Mouse (Mus musculus) adrenal gland, adult 8-10 months (tissue): ENCODE results near the gene Zw10. TPM values are rescaled to one million over a fixed set of nuclear protein-coding genes. Genes with fewer than 3 reads are reported as not detected.

Source experiments
- total RNA-seq, 4 experiments: library from RNA; stranded (reverse); gene quantifications; 2 replicates each; pipeline ENCODE4 v1.2.4; 2022

Gene Zw10
- total RNA-seq, 4 experiments from 2014 or later, result 14.6 to 22.2 (median 19.4) TPM

Other genes starting within 250 kb of the Zw10 start
- gene Zbtb16, start 219.4 kb upstream of the Zw10 start, total RNA-seq, result 10 to 100 TPM; 35.2 to 79.6 (median 54.4) TPM
- gene Htr3a, start 144.5 kb upstream of the Zw10 start, total RNA-seq, result 10 to 100 TPM in 2 of 4 experiments, 1 to 10 TPM in 2; 4.7 to 14.2 (median 8.5) TPM
- under 1 TPM; 0.14 to 0.28 (median 0.25) TPM for gene Htr3b, start 90.6 kb upstream of the Zw10 start, total RNA-seq
- gene Usp28, start 70.2 kb upstream of the Zw10 start, total RNA-seq, result 10 to 100 TPM; 10.4 to 21.0 (median 15.9) TPM
- 1 to 10 TPM in 2 of 4 experiments, under 1 TPM in 2; 0.42 to 1.1 (median 0.86) TPM for gene Tmprss5, start 25.6 kb downstream of the Zw10 start, total RNA-seq
- gene Gm4894, start 194.9 kb downstream of the Zw10 start, total RNA-seq, result not detected